8 mouse cellular contexts compared by ENCODE assay signal in genomic region chr14:74641668-74642230, GRCm38 (mm10). TPM values are rescaled to one million over a fixed set of nuclear protein-coding genes. Genes with fewer than 3 reads are reported as not detected.
DNase-seq lines count a peak whose midpoint lies in the region; ATAC-seq lines count a peak whose summit lies in the region.

No protein-coding gene starts in this region.

- peak overlapping the region; percentile 65 for H3K4me2 ChIP-seq in liver, embryonic 11.5 days
- H3K4me2 ChIP-seq in hindbrain, embryonic 16.5 days (ENCODE audit: low read length): peak overlapping the region; percentile 63
- H3K4me2 ChIP-seq in midbrain, embryonic 16.5 days (ENCODE audit: low read length): peak overlapping the region; percentile 89

- H3K27ac ChIP-seq in liver, embryonic 11.5 days (ENCODE audit: low read depth, low read length): no peak overlapping the region
- peak overlapping the region; percentile 12; the same call in 1 of the 2 replicates for H3K27ac ChIP-seq in hindbrain, embryonic 16.5 days (ENCODE audit: low read depth, low read length)
- no peak overlapping the region for H3K27ac ChIP-seq in midbrain, embryonic 16.5 days (ENCODE audit: low read length)

- no peaks in the 10 kb centered on the region for H3K36me3 ChIP-seq in liver, embryonic 11.5 days (ENCODE audit: control insufficient read depth, insufficient read depth, low read length)
- H3K36me3 ChIP-seq in hindbrain, embryonic 16.5 days (ENCODE audit: control insufficient read depth, insufficient read depth, low read length): no peaks in the 10 kb centered on the region
- no peaks in the 10 kb centered on the region for H3K36me3 ChIP-seq in midbrain, embryonic 16.5 days (ENCODE audit: control insufficient read depth, insufficient read depth, low read length)

- intact Hi-C loops in gastrocnemius, postnatal 36 days (cut with DNase I): no loop called here
- intact Hi-C loops in left cerebral cortex, postnatal 14 days (cut with DNase I): loop anchor here (2.0 to 5.0 kb wide), 3 partner anchors 474 to 941 kb away; no protein-coding TSS in a partner anchor

- WGBS in liver, embryonic 11.5 days: 38% methylated on average over 17 of the region's 17 CpGs
- 10% methylated on average over 17 of the region's 17 CpGs for WGBS in hindbrain, embryonic 16.5 days
- WGBS in midbrain, embryonic 16.5 days: 10% methylated on average over 17 of the region's 17 CpGs

- no peak for ATAC-seq in liver, embryonic 11.5 days (replicated peaks; ENCODE audit: low FRiP score)
- ATAC-seq in hindbrain, embryonic 16.5 days: 0 out of 2 replicates have a peak, but pooled peaks have one; percentile 19
- peak; percentile 49; the same call in 1 of the 2 replicates for ATAC-seq in midbrain, embryonic 16.5 days

- H3K9ac ChIP-seq in liver, embryonic 11.5 days (ENCODE audit: low read depth, low read length): no peak overlapping the region; the same call in 1 of the 2 replicates
- peak overlapping the region; percentile 58 for H3K9ac ChIP-seq in hindbrain, embryonic 16.5 days (ENCODE audit: low read depth, low read length)
- H3K9ac ChIP-seq in midbrain, embryonic 16.5 days (ENCODE audit: low read depth, low read length): peak overlapping the region; percentile 42

- H3K4me1 ChIP-seq in liver, embryonic 11.5 days (replicated peaks; ENCODE audit: control insufficient read depth, insufficient read depth, low read length): peaks cover 8% of the 10 kb centered on the region
- H3K4me1 ChIP-seq in hindbrain, embryonic 16.5 days (ENCODE audit: control insufficient read depth, insufficient read depth, low read depth, low read length): peaks cover 6% of the 10 kb centered on the region
- H3K4me1 ChIP-seq in midbrain, embryonic 16.5 days (ENCODE audit: control insufficient read depth, insufficient read depth, low read length): peaks cover 11% of the 10 kb centered on the region; the same call in 1 of the 2 replicates

- H3K27me3 ChIP-seq in liver, embryonic 11.5 days (replicated peaks; ENCODE audit: control insufficient read depth, insufficient read depth, low read length): peaks cover 20% of the 10 kb centered on the region
- H3K27me3 ChIP-seq in hindbrain, embryonic 16.5 days (replicated peaks; ENCODE audit: control insufficient read depth, insufficient read depth, low read length): peaks cover 5% of the 10 kb centered on the region; the same call in 1 of the 2 replicates
- no peaks in the 10 kb centered on the region for H3K27me3 ChIP-seq in midbrain, embryonic 16.5 days (ENCODE audit: control insufficient read depth, insufficient read depth, low read depth, low read length)

- no peak for DNase-seq in liver, embryonic 11.5 days (ENCODE audit: low spot score)
- no peak for DNase-seq in liver
- DNase-seq in embryo, embryonic 9.5 days (ENCODE audit: extremely low spot score): peak; percentile 27
- no peak for DNase-seq in urinary bladder, postnatal 36 days (ENCODE audit: low spot score in 2 of 2)
- no peak for DNase-seq in gastrocnemius, postnatal 36 days
- no peak for DNase-seq in left cerebral cortex, postnatal 14 days (ENCODE audit: low spot score in 2 of 2)

- H3K4me3 ChIP-seq in liver, embryonic 11.5 days (ENCODE audit: low read depth, low read length): peak overlapping the region; percentile 37
- peak overlapping the region; percentile 49 for H3K4me3 ChIP-seq in hindbrain, embryonic 16.5 days (ENCODE audit: low read length)
- H3K4me3 ChIP-seq in midbrain, embryonic 16.5 days (ENCODE audit: low read depth, low read length): peak overlapping the region; percentile 44

- H3K9me3 ChIP-seq in liver, embryonic 11.5 days (ENCODE audit: control insufficient read depth, low read length): no peaks in the 10 kb centered on the region
- H3K9me3 ChIP-seq in hindbrain, embryonic 16.5 days (ENCODE audit: control insufficient read depth, low read length): no peaks in the 10 kb centered on the region
- H3K9me3 ChIP-seq in midbrain, embryonic 16.5 days (replicated peaks; ENCODE audit: control insufficient read depth, low read length, poor library complexity, severe bottlenecking): no peaks in the 10 kb centered on the region

RNA-seq across cellular contexts. Expression of gene Htr2a, which starts 1.1 kb away (rescaled TPM):
- polyA plus RNA-seq in liver, embryonic 11.5 days (2014; fragmentation: Nextera tagmentation; extraction: Ambion mirVana): 0.36 and 0.49 TPM in 2 replicates
- 3.8 and 4.6 TPM in 2 replicates for polyA plus RNA-seq in hindbrain, embryonic 16.5 days (2015; fragmentation: Nextera tagmentation; extraction: Ambion mirVana)
- polyA plus RNA-seq in midbrain, embryonic 16.5 days (2015; fragmentation: Nextera tagmentation; extraction: Ambion mirVana): 2.5 and 3.5 TPM in 2 replicates
- under 1 TPM; 0.15 to 0.31 TPM for total RNA-seq in gastrocnemius, postnatal 36 days (2021)
- total RNA-seq in left cerebral cortex, postnatal 14 days (2021): 10 to 100 TPM; 18.2 to 26.5 TPM
